Mouse (Mus musculus) liver (tissue): ENCODE results near the gene Clec2g.

Source experiments
- DNase-seq: peaks from one replicate; pipeline ENCODE4 v3.0.0-alpha.2; 2020; ENCODE audit warnings: mixed read lengths

Clec2g gene

DNA sequence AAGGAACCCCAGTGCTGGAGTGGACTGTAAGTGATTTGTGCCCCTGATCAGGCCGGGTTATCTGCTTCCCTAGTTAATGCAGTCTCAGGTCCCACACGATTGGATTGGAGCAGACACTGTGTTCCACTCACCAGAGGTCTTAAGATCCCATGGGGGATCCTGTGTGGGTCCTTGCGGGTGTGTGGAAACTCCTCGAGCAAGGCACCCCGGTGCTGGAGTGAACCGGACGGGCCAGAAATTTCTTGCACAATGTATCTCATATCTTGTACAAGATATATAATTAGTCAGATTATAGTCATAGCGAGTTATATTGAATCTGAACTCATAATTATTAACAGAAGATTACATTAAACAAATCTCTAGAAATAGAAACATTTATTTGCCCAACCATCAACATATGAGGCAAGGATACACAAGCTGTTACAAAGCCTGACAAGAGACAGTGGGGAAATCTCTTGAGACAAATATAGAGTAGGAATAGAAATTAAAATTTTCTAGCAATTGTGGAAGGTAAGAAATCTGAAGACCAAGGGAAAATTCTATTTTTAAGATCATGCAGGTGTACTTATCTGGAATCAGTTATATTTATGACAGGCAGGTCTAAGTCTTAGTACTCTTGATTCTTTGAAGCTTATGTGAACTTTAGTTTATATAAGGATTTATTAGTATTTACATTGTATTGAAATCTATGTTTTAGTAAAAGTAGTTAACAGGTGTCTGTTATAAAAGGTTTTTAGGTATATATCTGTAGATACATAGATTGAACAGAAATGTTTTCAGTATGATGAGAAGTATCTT, 93.5 kb downstream of the Clec2g start:
- DNase-seq: no peak

GRCm38 (mm10) chr6:129030175-129030824, 96.1 kb downstream of the Clec2g start:
- no peak for DNase-seq

- DNase-seq: no peak
Observed at GRCm38 (mm10) chr6:129030964-129031363, 96.8 kb downstream of the Clec2g start.

DNA sequence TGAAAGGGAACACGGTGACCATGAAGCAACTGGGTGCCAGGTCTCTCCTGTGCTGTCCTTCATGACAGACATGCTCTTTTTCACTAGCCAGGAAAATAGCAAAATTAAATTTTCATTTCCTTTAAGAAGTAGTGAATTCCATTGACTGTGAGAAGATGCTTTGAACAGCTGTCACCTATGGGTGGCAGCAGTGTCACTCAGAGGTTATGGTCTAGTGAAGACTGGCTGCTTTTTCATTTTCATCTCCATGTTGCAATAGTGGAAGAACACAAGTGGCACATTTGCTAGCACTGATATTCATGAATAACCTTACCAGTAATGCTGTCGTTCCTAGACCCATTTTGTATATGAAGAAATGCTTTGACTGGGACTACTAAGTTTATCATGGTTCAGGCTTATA, 99.2 kb downstream of the Clec2g start:
- DNase-seq: peak; percentile 15
